Mouse (Mus musculus): ENCODE data around the gene Madcam1. TPM values are rescaled to one million over a fixed set of nuclear protein-coding genes. Genes with fewer than 3 reads are reported as not detected.

Madcam1 gene
- total RNA-seq, 2 experiments from 2014 or later: not detected

- intact Hi-C loops (cut with DNase I): loop anchor here (2.0 kb wide), 1 partner anchor 58 kb away; no protein-coding TSS in a partner anchor
- DNase-seq (ENCODE audit: low spot score): no peak
These were observed 42.2 kb downstream of the Madcam1 start for GRCm38 (mm10) chr10:79706406-79707094.

- DNase-seq (ENCODE audit: low spot score): no peak
- intact Hi-C loops (cut with DNase I): loop anchor here (2.0 kb wide), 1 partner anchor 58 kb away; no protein-coding TSS in a partner anchor
These were observed 42.8 kb downstream of the Madcam1 start for GRCm38 (mm10) chr10:79707162-79707561.

GRCm38 (mm10) chr10:79707759-79708158 is 43.4 kb downstream of the Madcam1 start:
- intact Hi-C loops (cut with DNase I): loop anchor here (2.0 kb wide), 1 partner anchor 57 kb away; no protein-coding TSS in a partner anchor
- DNase-seq (ENCODE audit: low spot score): no peak

GRCm38 (mm10) chr10:79708668-79709067 is 44.3 kb downstream of the Madcam1 start:
- no peak for DNase-seq (ENCODE audit: low spot score)
- intact Hi-C loops (cut with DNase I): no loop called here

- intact Hi-C loops (cut with DNase I): no loop called here
- DNase-seq (ENCODE audit: low spot score): no peak
These were observed 44.9 kb downstream of the Madcam1 start for GRCm38 (mm10) chr10:79709307-79709706.

GRCm38 (mm10) chr10:79712029-79712428 is 47.7 kb downstream of the Madcam1 start:
- intact Hi-C loops (cut with DNase I): loop anchor here (5.0 kb wide), 1 partner anchor 75 kb away; no protein-coding TSS in a partner anchor
- DNase-seq (ENCODE audit: low spot score): no peak

- no peak for DNase-seq (ENCODE audit: low spot score)
- intact Hi-C loops (cut with DNase I): loop anchor here (5.0 kb wide), 1 partner anchor 75 kb away; no protein-coding TSS in a partner anchor
These were observed 48.3 kb downstream of the Madcam1 start for GRCm38 (mm10) chr10:79712499-79713126.

- intact Hi-C loops (cut with DNase I): loop anchor here (5.0 kb wide), 1 partner anchor 74 kb away; no protein-coding TSS in a partner anchor
These were observed 48.8 kb downstream of the Madcam1 start for GRCm38 (mm10) chr10:79713163-79713562.

GRCm38 (mm10) chr10:79714996-79715395 is 50.6 kb downstream of the Madcam1 start:
- no peak for DNase-seq (ENCODE audit: low spot score)
- intact Hi-C loops (cut with DNase I): loop anchor here (5.0 kb wide), 1 partner anchor 72 kb away; no protein-coding TSS in a partner anchor

More at GRCm38 (mm10) chr10:79713163-79713562, 48.8 kb downstream of the Madcam1 start:
- DNase-seq (ENCODE audit: low spot score): no peak

GRCm38 (mm10) chr10:79716254-79716987 is 52.1 kb downstream of the Madcam1 start, which contains the start of gene Hcn2:
TSS of gene Hcn2 (plus strand) at chr10:79716634.
- no peak for DNase-seq (ENCODE audit: low spot score)
- intact Hi-C loops (cut with DNase I): no loop called here

GRCm38 (mm10) chr10:79716988-79717355 is 52.6 kb downstream of the Madcam1 start:
- intact Hi-C loops (cut with DNase I): no loop called here
- no peak for DNase-seq (ENCODE audit: low spot score)

- no peak for DNase-seq (ENCODE audit: low spot score)
- intact Hi-C loops (cut with DNase I): no loop called here
These were observed 53.4 kb downstream of the Madcam1 start for GRCm38 (mm10) chr10:79717640-79718357.

Other genes with a start within 250 kb of the Madcam1 start
- not detected for gene Vmn2r83, start 195.8 kb upstream of the Madcam1 start, total RNA-seq (2021)
- 1 to 10 TPM; 2.7 to 2.9 TPM for gene Plpp2, start 130.8 kb upstream of the Madcam1 start, total RNA-seq (2021)
- 10 to 100 TPM; 12.2 to 12.3 TPM for gene Mier2, start 109.4 kb upstream of the Madcam1 start, total RNA-seq (2021)
- not detected for gene Theg, start 77.2 kb upstream of the Madcam1 start, total RNA-seq (2021)
- gene C2cd4c, start 50.5 kb upstream of the Madcam1 start, total RNA-seq (2021): not detected
- gene Shc2, start 26.6 kb upstream of the Madcam1 start, total RNA-seq (2021): 1 to 10 TPM; 2.2 to 2.4 TPM
- gene Odf3l2, start 18.8 kb upstream of the Madcam1 start, total RNA-seq (2021): not detected
- gene Tpgs1, start 4.8 kb downstream of the Madcam1 start, total RNA-seq (2021): 10 to 100 TPM; 18.3 to 19.4 TPM
- gene Cdc34, start 17.6 kb downstream of the Madcam1 start, total RNA-seq (2021): 100 to 1,000 TPM; 183 to 190 TPM
- 1 to 10 TPM; 6.0 to 7.2 TPM for gene Gzmm, start 24.5 kb downstream of the Madcam1 start, total RNA-seq (2021)
- 1,000 to 10,000 TPM; 1,236 to 1,242 TPM for gene Bsg, start 39.9 kb downstream of the Madcam1 start, total RNA-seq (2021)
- 10 to 100 TPM; 26.0 to 28.5 TPM for gene Hcn2, start 52.1 kb downstream of the Madcam1 start, total RNA-seq (2021)
- 10 to 100 TPM; 37.0 to 38.6 TPM for gene Polrmt, start 82.0 kb downstream of the Madcam1 start, total RNA-seq (2021)
- not detected for gene Fgf22, start 90.5 kb downstream of the Madcam1 start, total RNA-seq (2021)
- 10 to 100 TPM; 21.2 to 22.8 TPM for gene Rnf126, start 102.4 kb downstream of the Madcam1 start, total RNA-seq (2021)
- gene Fstl3, start 112.7 kb downstream of the Madcam1 start, total RNA-seq (2021): 1 to 10 TPM; 2.9 to 4.2 TPM
- not detected for gene Prss57, start 126.4 kb downstream of the Madcam1 start, total RNA-seq (2021)
- gene Palm, start 129.0 kb downstream of the Madcam1 start, total RNA-seq (2021): 10 to 100 TPM; 70.3 to 77.3 TPM
- gene Misp, start 156.4 kb downstream of the Madcam1 start, total RNA-seq (2021): under 1 TPM; 0.59 to 0.70 TPM
- gene Ptbp1, start 189.9 kb downstream of the Madcam1 start, total RNA-seq (2021): 10 to 100 TPM; 54.6 to 59.3 TPM
- gene Prtn3, start 209.9 kb downstream of the Madcam1 start, total RNA-seq (2021): under 1 TPM in 1 of 2 experiments, not detected in 1; 0.44 TPM
- gene Plppr3, start 210.1 kb downstream of the Madcam1 start, total RNA-seq (2021): not detected
- not detected for gene Elane, start 221.7 kb downstream of the Madcam1 start, total RNA-seq (2021)
- gene Cfd, start 226.3 kb downstream of the Madcam1 start, total RNA-seq (2021): 10 to 100 TPM; 11.1 to 61.8 TPM
- gene Med16, start 244.4 kb downstream of the Madcam1 start, total RNA-seq (2021): 10 to 100 TPM; 49.2 to 50.7 TPM
- gene Gm26602, start 246.3 kb downstream of the Madcam1 start, total RNA-seq (2021): not detected

All from heart, postnatal 25 days (tissue).